ENCODE assay signal across 8 mouse cellular contexts in the genomic region with DNA sequence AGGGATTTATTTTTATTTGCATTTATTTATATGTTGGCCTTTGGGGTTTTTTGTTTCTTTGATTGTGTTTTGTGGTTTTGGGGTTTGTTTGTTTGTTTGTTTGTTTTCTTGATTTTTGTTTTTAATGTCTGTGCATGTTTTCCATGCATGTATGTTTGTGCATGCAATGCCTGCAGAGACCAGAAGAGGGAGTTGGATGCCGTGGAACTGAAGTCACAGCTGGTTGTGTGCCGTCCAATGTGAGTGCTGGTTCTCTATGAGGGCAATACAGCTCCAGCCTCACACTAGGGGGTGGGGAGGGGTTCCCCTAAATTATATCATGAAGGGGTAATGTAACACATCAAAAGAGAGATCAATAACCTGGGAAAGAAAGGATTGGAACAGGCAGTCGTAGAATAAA. TPM values are rescaled to one million over a fixed set of nuclear protein-coding genes. Genes with fewer than 3 reads are reported as not detected.
DNase-seq lines count a peak whose midpoint lies in the region; ATAC-seq and TF ChIP-seq lines count a peak whose summit lies in the region.
"Had no signal": no experiment of that assay in that cellular context is flagged by ENCODE, and none has a peak within 500 bp of the region (broad histone marks: within the 10 kb centered on the region; RNA-seq: fewer than 3 reads in every experiment).

No protein-coding gene starts in this region.

- no peaks in the 10 kb centered on the region for H3K36me3 ChIP-seq in G1E (replicated peaks)
- H3K36me3 ChIP-seq: limb, embryonic 15.5 days had no signal

- TF ChIP-seq CTCF in G1E (IDR thresholded peaks at IDR 0.05; ENCODE audit: low read depth, low read length) = peak; percentile 47
- TF ChIP-seq CTCF in cortical plate, adult 2 months (IDR thresholded peaks at IDR 0.05; ENCODE audit: extremely low read depth, insufficient read depth, low read length) = peak; percentile 44; the same call in 1 of the 2 replicates
- peak; percentile 50; the same call in 1 of the 2 replicates for TF ChIP-seq CTCF in olfactory bulb, adult 2 months (IDR thresholded peaks at IDR 0.05; ENCODE audit: insufficient read depth, low read depth, low read length)

- H3K4me1 ChIP-seq in G1E (ENCODE audit: insufficient read depth, low read depth, low read length) = peaks cover 4% of the 10 kb centered on the region; the same call in 1 of the 2 replicates
- no peaks in the 10 kb centered on the region for H3K4me1 ChIP-seq in cortical plate, adult 2 months (ENCODE audit: control insufficient read depth, insufficient read depth, low read length)
- H3K4me1 ChIP-seq in olfactory bulb, adult 2 months (ENCODE audit: control insufficient read depth, insufficient read depth, low read length) = peaks cover 2% of the 10 kb centered on the region; the same call in 1 of the 2 replicates
- H3K4me1 ChIP-seq: limb, embryonic 15.5 days had no signal

- DNase-seq in left cerebral cortex, postnatal 4 days = peak; percentile 8
- DNase-seq in left cerebral cortex, postnatal 14 days (ENCODE audit: low spot score in 2 of 2) = no peak
- DNase-seq in G1E (ENCODE audit: low spot score) = no peak
- no peak for DNase-seq in left cerebral cortex, adult 9 months (ENCODE audit: low spot score in 2 of 2)
- DNase-seq in layer of hippocampus, postnatal 36 days = no peak

- 59% methylated on average over 3 of the region's 3 CpGs for WGBS in olfactory bulb, adult 2 months

- H3K4me3 ChIP-seq in G1E (ENCODE audit: low read depth, low read length) = no peak overlapping the region
- H3K4me3 ChIP-seq in cortical plate, adult 2 months (ENCODE audit: insufficient read depth, low read length) = no peak overlapping the region
- no peak overlapping the region for H3K4me3 ChIP-seq in olfactory bulb, adult 2 months (ENCODE audit: insufficient read depth, low read depth, low read length)
- H3K4me3 ChIP-seq: limb, embryonic 15.5 days had no signal

- intact Hi-C loops in left cerebral cortex, postnatal 4 days (cut with DNase I) = no loop called here
- intact Hi-C loops in left cerebral cortex, postnatal 14 days (cut with DNase I) = loop anchor here (10.0 kb wide), 1 partner anchor 192 kb away; no protein-coding TSS in a partner anchor

- peaks cover 10% of the 10 kb centered on the region for H3K27me3 ChIP-seq in G1E (ENCODE audit: insufficient read depth, low read length)
- H3K27me3 ChIP-seq: limb, embryonic 15.5 days had no signal

- TF ChIP-seq POLR2A in cortical plate, adult 2 months (IDR thresholded peaks at IDR 0.05; ENCODE audit: extremely low read depth, insufficient read depth, low read length) = no peak
- no peak for TF ChIP-seq POLR2A in olfactory bulb, adult 2 months (IDR thresholded peaks at IDR 0.05; ENCODE audit: insufficient read depth, low read depth, low read length)

- no peak; the same call in 1 of the 2 replicates for ATAC-seq in G1E (ENCODE audit: extremely low read depth, insufficient number of reproducible peaks, low FRiP score, poor library complexity, severe bottlenecking)

- H3K27ac ChIP-seq in cortical plate, adult 2 months (ENCODE audit: insufficient read depth, low read length) = no peak overlapping the region
- no peak overlapping the region for H3K27ac ChIP-seq in olfactory bulb, adult 2 months (ENCODE audit: insufficient read depth, low read depth, low read length)
- H3K27ac ChIP-seq: limb, embryonic 15.5 days had no signal

- H3K9me3 ChIP-seq in G1E (replicated peaks) = no peaks in the 10 kb centered on the region
- H3K9me3 ChIP-seq: limb, embryonic 15.5 days had no signal

RNA-seq across cellular contexts. Expression of gene Lca5, which starts 58.2 kb away (rescaled TPM):
- 10 to 100 TPM; 30.3 to 37.5 TPM for total RNA-seq in left cerebral cortex, postnatal 4 days (2021)
- 10 to 100 TPM; 10.0 to 12.0 TPM for total RNA-seq in left cerebral cortex, postnatal 14 days (2021)
- total RNA-seq in G1E (2014; fragmentation: Nextera tagmentation) = 2.4 and 6.5 TPM in 2 replicates
- total RNA-seq in G1E (2017) = 2.4 and 4.0 TPM in 2 replicates
- polyA plus RNA-seq in G1E (2012) = 0.46 and 0.61 TPM in 2 replicates
- 8.1 and 9.1 TPM in 2 replicates for polyA plus RNA-seq in cortical plate, adult 2 months (2012; rRNA removed)
- not detected in 2 replicates for polyA plus RNA-seq in olfactory bulb, adult 2 months (2012; ENCODE audit: insufficient read depth, insufficient read length, low replicate concordance, missing spikeins)
- total RNA-seq in layer of hippocampus, postnatal 36 days (2021) = 10 to 100 TPM; 13.4 to 16.1 TPM
